Mouse (Mus musculus): ENCODE measurements around the gene Ttc25. TPM values are rescaled to one million over a fixed set of nuclear protein-coding genes. Genes with fewer than 3 reads are reported as not detected.

The Ttc25 gene
- total and polyA plus RNA-seq, 2 experiments, result 0.04 to 0.28 TPM

DNA sequence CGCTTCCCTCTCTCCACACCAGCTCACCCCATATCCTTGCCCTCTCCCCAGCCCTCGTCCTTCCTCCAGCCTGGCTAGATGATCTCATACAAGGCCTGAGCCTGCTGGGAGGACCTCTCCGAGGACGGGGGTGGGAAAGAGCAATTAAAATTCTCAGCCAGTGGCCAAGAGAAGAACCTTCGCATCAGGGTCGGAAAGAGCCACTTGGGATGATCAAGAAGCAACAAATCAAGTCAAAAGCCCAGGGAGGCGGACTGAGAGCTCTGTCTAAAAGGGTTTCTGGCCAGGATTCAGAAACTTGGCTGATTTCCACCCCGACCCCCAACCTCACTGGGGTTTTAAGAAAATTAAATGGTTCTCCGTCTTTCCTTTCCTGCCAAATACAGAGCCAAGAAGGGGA is 29.1 kb upstream of the Ttc25 start:
- WGBS, result 73% methylated on average over 9 of the region's 9 CpGs
- H3K36me3 ChIP-seq (ENCODE audit: control insufficient read depth, insufficient read depth, low read length), result peaks cover 60% of the 10 kb centered on the region
- TF ChIP-seq POLR2A (IDR thresholded peaks at IDR 0.05; ENCODE audit: extremely low read depth, insufficient read depth, low read length) (no peak), CTCF (IDR thresholded peaks at IDR 0.05; ENCODE audit: low read depth, low read length) (no peak)
- H3K27me3 ChIP-seq (ENCODE audit: control insufficient read depth, insufficient read depth, low read length), result no peaks in the 10 kb centered on the region
- peaks cover 48% of the 10 kb centered on the region for H3K4me1 ChIP-seq (ENCODE audit: control insufficient read depth, insufficient read depth, low read length)
- no peaks in the 10 kb centered on the region; the same call in 1 of the 2 replicates for H3K79me2 ChIP-seq (ENCODE audit: control insufficient read depth, insufficient read depth, low read length)
- H3K9ac ChIP-seq (ENCODE audit: low read depth, low read length), result no peak overlapping the region
- no peak overlapping the region for H3K4me3 ChIP-seq (ENCODE audit: insufficient read depth, low read depth, low read length)
- H3K27ac ChIP-seq (replicated peaks; ENCODE audit: insufficient read depth, low read depth, low read length), result peak overlapping the region; percentile 50
- no peak for DNase-seq (ENCODE audit: extremely low read depth, low read depth, low spot score)

GRCm38 (mm10) chr11:100518188-100518591 is 27.2 kb upstream of the Ttc25 start:
- Histone ChIP-seq H3K4me1 (ENCODE audit: control insufficient read depth, insufficient read depth, low read length) (peaks cover 56% of the 10 kb centered on the region), H3K27me3 (ENCODE audit: control insufficient read depth, insufficient read depth, low read length) (no peaks in the 10 kb centered on the region), H3K4me3 (ENCODE audit: insufficient read depth, low read depth, low read length) (no peak overlapping the region), H3K79me2 (ENCODE audit: control insufficient read depth, insufficient read depth, low read length) (no peaks in the 10 kb centered on the region; the same call in 1 of the 2 replicates), H3K27ac (replicated peaks; ENCODE audit: insufficient read depth, low read depth, low read length) (peak overlapping the region; percentile 83), H3K36me3 (ENCODE audit: control insufficient read depth, insufficient read depth, low read length) (peaks cover 61% of the 10 kb centered on the region), H3K9ac (ENCODE audit: low read depth, low read length) (0 out of 2 replicates have a peak overlapping the region, but pooled peaks have one; percentile 14)
- TF ChIP-seq POLR2A (IDR thresholded peaks at IDR 0.05; ENCODE audit: extremely low read depth, insufficient read depth, low read length) (no peak), CTCF (IDR thresholded peaks at IDR 0.05; ENCODE audit: low read depth, low read length) (no peak)
- WGBS, result 29% methylated on average over 5 of the region's 5 CpGs
- peak; percentile 98 for DNase-seq (ENCODE audit: extremely low read depth, low read depth, low spot score)

DNA sequence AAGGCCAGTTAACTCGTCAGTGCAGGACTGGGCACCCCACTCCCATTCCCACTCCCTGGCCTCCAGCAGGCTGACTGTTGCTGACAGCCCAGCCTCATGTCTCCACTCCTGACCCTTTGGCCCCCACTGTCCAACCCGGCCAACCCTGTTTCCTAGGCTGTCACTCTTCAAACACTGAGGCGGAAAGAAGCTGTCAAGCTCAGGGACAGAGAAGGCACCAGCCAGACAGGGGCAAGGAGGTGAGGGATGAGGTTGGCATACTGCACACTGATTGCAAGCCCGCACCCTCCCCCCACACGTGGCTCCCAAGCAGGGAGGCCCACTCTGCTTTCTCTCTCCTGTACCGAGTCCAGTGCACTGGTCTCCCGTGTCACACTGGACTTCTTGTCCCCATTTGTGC is 26.2 kb upstream of the Ttc25 start:
- no peak overlapping the region for H3K4me3 ChIP-seq (ENCODE audit: insufficient read depth, low read depth, low read length)
- 51% methylated on average over 7 of the region's 7 CpGs for WGBS
- DNase-seq (ENCODE audit: extremely low read depth, low read depth, low spot score), result peak; percentile 59

GRCm38 (mm10) chr11:100520838-100521237 is 24.6 kb upstream of the Ttc25 start:
- H3K27me3 ChIP-seq (ENCODE audit: control insufficient read depth, insufficient read depth, low read length), result no peaks in the 10 kb centered on the region
- peaks cover 5% of the 10 kb centered on the region; the same call in 1 of the 2 replicates for H3K79me2 ChIP-seq (ENCODE audit: control insufficient read depth, insufficient read depth, low read length)
- no peak overlapping the region for H3K9ac ChIP-seq (ENCODE audit: low read depth, low read length)
- no peak overlapping the region for H3K4me3 ChIP-seq (ENCODE audit: insufficient read depth, low read depth, low read length)
- peaks cover 69% of the 10 kb centered on the region for H3K4me1 ChIP-seq (ENCODE audit: control insufficient read depth, insufficient read depth, low read length)
- 80% methylated on average over 15 of the region's 15 CpGs for WGBS
- DNase-seq (ENCODE audit: extremely low read depth, low read depth, low spot score), result no peak
- H3K27ac ChIP-seq (replicated peaks; ENCODE audit: insufficient read depth, low read depth, low read length), result no peak overlapping the region
- TF ChIP-seq POLR2A (IDR thresholded peaks at IDR 0.05; ENCODE audit: extremely low read depth, insufficient read depth, low read length) (no peak), CTCF (IDR thresholded peaks at IDR 0.05; ENCODE audit: low read depth, low read length) (no peak)
- H3K36me3 ChIP-seq (ENCODE audit: control insufficient read depth, insufficient read depth, low read length), result peaks cover 45% of the 10 kb centered on the region

More for the DNA sequence above, 26.2 kb upstream of the Ttc25 start:
- Histone ChIP-seq H3K27ac (replicated peaks; ENCODE audit: insufficient read depth, low read depth, low read length) (peak overlapping the region; percentile 56), H3K36me3 (ENCODE audit: control insufficient read depth, insufficient read depth, low read length) (peaks cover 54% of the 10 kb centered on the region), H3K4me1 (ENCODE audit: control insufficient read depth, insufficient read depth, low read length) (peaks cover 63% of the 10 kb centered on the region), H3K79me2 (ENCODE audit: control insufficient read depth, insufficient read depth, low read length) (no peaks in the 10 kb centered on the region; the same call in 1 of the 2 replicates), H3K27me3 (ENCODE audit: control insufficient read depth, insufficient read depth, low read length) (no peaks in the 10 kb centered on the region), H3K9ac (ENCODE audit: low read depth, low read length) (peak overlapping the region; percentile 3; the same call in 1 of the 2 replicates)
- no peak for TF ChIP-seq CTCF (IDR thresholded peaks at IDR 0.05; ENCODE audit: low read depth, low read length)
- no peak for TF ChIP-seq POLR2A (IDR thresholded peaks at IDR 0.05; ENCODE audit: extremely low read depth, insufficient read depth, low read length)

DNA sequence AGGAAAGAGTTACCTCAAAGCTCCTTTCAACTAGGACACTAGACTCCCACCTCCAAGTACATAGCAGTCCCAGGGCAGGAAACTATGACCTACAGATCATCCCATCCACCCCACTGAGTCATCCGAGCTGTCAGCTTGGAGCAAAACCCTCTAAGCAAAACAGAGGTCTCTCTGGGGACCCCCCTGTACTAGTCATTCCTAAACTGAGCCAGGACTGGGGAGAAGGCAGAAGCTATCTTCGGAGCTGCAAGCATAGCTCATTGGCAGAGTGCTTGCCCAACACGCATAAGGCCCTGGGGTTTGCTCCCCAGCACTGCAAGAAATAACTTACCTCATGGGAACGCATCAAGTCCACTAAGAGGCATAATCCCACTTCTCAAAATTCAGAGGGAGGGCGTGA is 21.0 kb upstream of the Ttc25 start:
- DNase-seq (ENCODE audit: extremely low read depth, low read depth, low spot score), result no peak
- Histone ChIP-seq H3K4me3 (ENCODE audit: insufficient read depth, low read depth, low read length) (no peak overlapping the region), H3K27me3 (ENCODE audit: control insufficient read depth, insufficient read depth, low read length) (no peaks in the 10 kb centered on the region), H3K4me1 (ENCODE audit: control insufficient read depth, insufficient read depth, low read length) (peaks cover 52% of the 10 kb centered on the region), H3K27ac (replicated peaks; ENCODE audit: insufficient read depth, low read depth, low read length) (no peak overlapping the region; the same call in 1 of the 2 replicates), H3K79me2 (ENCODE audit: control insufficient read depth, insufficient read depth, low read length) (peaks cover 20% of the 10 kb centered on the region; the same call in 1 of the 2 replicates), H3K36me3 (ENCODE audit: control insufficient read depth, insufficient read depth, low read length) (peaks cover 26% of the 10 kb centered on the region), H3K9ac (ENCODE audit: low read depth, low read length) (no peak overlapping the region)
- TF ChIP-seq POLR2A (IDR thresholded peaks at IDR 0.05; ENCODE audit: extremely low read depth, insufficient read depth, low read length), result no peak
- no peak for TF ChIP-seq CTCF (IDR thresholded peaks at IDR 0.05; ENCODE audit: low read depth, low read length)
- WGBS, result 69% methylated on average over 5 of the region's 5 CpGs

DNA sequence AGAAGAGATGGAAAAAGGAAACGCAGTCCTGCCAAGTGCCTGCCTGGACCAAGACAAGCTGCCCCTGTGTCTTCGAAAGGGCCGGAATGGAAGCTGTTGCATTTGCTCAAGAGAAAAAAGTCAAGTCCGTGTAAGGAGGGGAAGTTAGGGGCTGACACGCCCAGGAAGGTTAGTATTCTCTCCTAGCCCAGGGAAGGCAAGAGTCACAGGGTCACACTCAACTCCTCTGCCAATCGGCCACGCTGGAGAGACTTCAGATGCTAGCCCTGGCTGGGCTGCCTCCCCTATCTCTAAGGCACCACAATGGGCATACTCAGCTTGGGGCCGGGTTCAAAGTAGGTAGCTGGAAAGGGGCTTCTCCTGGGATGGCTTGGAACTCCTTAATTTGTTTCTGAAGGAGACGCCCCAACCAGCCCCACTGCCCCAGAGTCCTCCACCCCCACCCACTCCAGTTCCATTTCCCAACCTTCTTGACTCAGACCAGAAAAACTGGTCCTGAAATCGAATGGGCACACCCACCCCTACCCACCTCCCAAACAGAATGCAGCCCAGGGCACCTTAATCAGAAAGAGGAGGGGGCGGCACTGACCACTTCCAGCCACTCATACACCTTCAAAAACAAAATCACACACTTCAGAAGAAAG is 20.3 kb upstream of the Ttc25 start:
- WGBS, result 59% methylated on average over 11 of the region's 11 CpGs
- no peak for TF ChIP-seq CTCF (IDR thresholded peaks at IDR 0.05; ENCODE audit: low read depth, low read length)
- no peak for TF ChIP-seq POLR2A (IDR thresholded peaks at IDR 0.05; ENCODE audit: extremely low read depth, insufficient read depth, low read length)
- Histone ChIP-seq H3K27ac (replicated peaks; ENCODE audit: insufficient read depth, low read depth, low read length) (0 out of 2 replicates have a peak overlapping the region, but pooled peaks have one; percentile 3), H3K9ac (ENCODE audit: low read depth, low read length) (peak overlapping the region; percentile 44), H3K4me1 (ENCODE audit: control insufficient read depth, insufficient read depth, low read length) (peaks cover 44% of the 10 kb centered on the region), H3K27me3 (ENCODE audit: control insufficient read depth, insufficient read depth, low read length) (no peaks in the 10 kb centered on the region), H3K4me3 (ENCODE audit: insufficient read depth, low read depth, low read length) (peak overlapping the region; percentile 9; the same call in 1 of the 2 replicates), H3K36me3 (ENCODE audit: control insufficient read depth, insufficient read depth, low read length) (peaks cover 23% of the 10 kb centered on the region), H3K79me2 (ENCODE audit: control insufficient read depth, insufficient read depth, low read length) (peaks cover 20% of the 10 kb centered on the region; the same call in 1 of the 2 replicates)
- no peak for DNase-seq (ENCODE audit: extremely low read depth, low read depth, low spot score)
